Mouse (Mus musculus) lung, postnatal 0 days (tissue): ENCODE data around the gene Gm45711.

Experiments
- CTCF ChIP-seq: IDR thresholded peaks from 2 replicates; pipeline ENCODE4 v1.5.1; 2016; ENCODE audit warnings: antibody characterized with exemption, mild to moderate bottlenecking
- EP300 ChIP-seq: IDR thresholded peaks from 2 replicates; pipeline ENCODE4 v1.6.1; 2016; ENCODE audit warnings: antibody characterized with exemption, mild to moderate bottlenecking, control low read depth

- TF ChIP-seq EP300 = no peak
- no peak for TF ChIP-seq CTCF
These were observed 77.8 kb downstream of the Gm45711 start for GRCm38 (mm10) chr8:104232039-104232438.
